ENCODE assay signal across 24 mouse cellular contexts in genomic region chr1:162312621-162313020, GRCm38 (mm10).
DNase-seq lines count a peak whose midpoint lies in the region; ATAC-seq and TF ChIP-seq lines count a peak whose summit lies in the region.
"Had no signal": no experiment of that assay in that cellular context is flagged by ENCODE, and none has a peak within 500 bp of the region (broad histone marks: within the 10 kb centered on the region; RNA-seq: fewer than 3 reads in every experiment).

No protein-coding gene starts in this region.

- no peak for TF ChIP-seq EP300 in CH12.LX (IDR thresholded peaks at IDR 0.05; ENCODE audit: low read length)

- H3K27me3 ChIP-seq in CH12.LX (replicated peaks) = no peaks in the 10 kb centered on the region
- H3K27me3 ChIP-seq in embryonic facial prominence, embryonic 12.5 days = no peaks in the 10 kb centered on the region
- H3K27me3 ChIP-seq in limb, embryonic 12.5 days = no peaks in the 10 kb centered on the region
- 0 out of 2 replicates have a peak, but pooled peaks cover 4% of the 10 kb centered on the region for H3K27me3 ChIP-seq in kidney, embryonic 16.5 days (ENCODE audit: insufficient read depth, low read length)
- H3K27me3 ChIP-seq: heart, embryonic 12.5 days; liver, embryonic 13.5 days had no signal

- in situ Hi-C loops in CH12.LX (cut with MboI; ENCODE audit: low pct_ligation_motif_present, low pct_unique_long_range_greater_than_20kb, low sequenced_read_pairs) = loop anchor here (5.0 to 10.0 kb wide), 3 partner anchors 128 to 568 kb away; no protein-coding TSS in a partner anchor

- peak; percentile 84 for DNase-seq in heart, adult 11 months
- DNase-seq in heart, adult 9 months (ENCODE audit: low spot score in 2 of 2) = no peak
- DNase-seq in CH12.LX (ENCODE audit: extremely low read depth) = no peak
- no peak for DNase-seq in layer of hippocampus, postnatal 14 days (ENCODE audit: low spot score in 2 of 2)
- DNase-seq in right cerebral cortex, adult 18-20 months = no peak
- DNase-seq: adrenal gland, adult 8-10 months; B cell, adult 2 months; cerebellum, adult 11-12 months; cerebellum, postnatal 25 days; forebrain, postnatal 0 days; heart, postnatal 10 days; kidney, postnatal 4 days; liver, embryonic 13.5 days; lung, adult 2 months; lung, postnatal 14 days; midbrain, embryonic 14.5 days; right cerebral cortex, postnatal 14 days; thymus, postnatal 36 days had no signal

- TF ChIP-seq RAD21 in CH12.LX (IDR thresholded peaks at IDR 0.05; ENCODE audit: low read depth, low read length) = no peak

- 39% methylated on average over 2 of the region's 2 CpGs for WGBS in embryonic facial prominence, embryonic 12.5 days
- 37% methylated on average over 2 of the region's 2 CpGs for WGBS in limb, embryonic 12.5 days
- 76% methylated on average over 2 of the region's 2 CpGs for WGBS in kidney, embryonic 16.5 days

- H3K4me3 ChIP-seq in CH12.LX (replicated peaks in 1 of 3; ENCODE audit: low read depth in 2 of 3, low read length in 2 of 3, poor library complexity in 1 of 3) = no peak overlapping the region
- H3K4me3 ChIP-seq in embryonic facial prominence, embryonic 12.5 days = no peak overlapping the region
- H3K4me3 ChIP-seq in limb, embryonic 12.5 days (replicated peaks) = no peak overlapping the region
- H3K4me3 ChIP-seq in kidney, embryonic 16.5 days (ENCODE audit: low read length) = no peak overlapping the region
- H3K4me3 ChIP-seq: liver, embryonic 13.5 days had no signal

- H3K9me3 ChIP-seq in CH12.LX (replicated peaks; ENCODE audit: low read length) = no peaks in the 10 kb centered on the region
- no peaks in the 10 kb centered on the region for H3K9me3 ChIP-seq in embryonic facial prominence, embryonic 12.5 days
- H3K9me3 ChIP-seq in limb, embryonic 12.5 days = no peaks in the 10 kb centered on the region
- H3K9me3 ChIP-seq in kidney, embryonic 16.5 days (ENCODE audit: low read length) = no peaks in the 10 kb centered on the region
- H3K9me3 ChIP-seq: heart, embryonic 12.5 days; liver, embryonic 13.5 days had no signal

- dilution Hi-C loops in CH12.LX (cut with MboI; ENCODE audit: extremely low pct_ligation_motif_present, extremely low pct_unique_long_range_greater_than_20kb, low sequenced_read_pairs) = no loop called here

- no peak for TF ChIP-seq CTCF in CH12.LX (conservative IDR thresholded peaks at IDR 0.05 in 1 of 2, IDR thresholded peaks at IDR 0.05 in 1 of 2; ENCODE audit: low read depth in 2 of 2, low read length in 2 of 2)

- H3K36me3 ChIP-seq in CH12.LX (replicated peaks in 1 of 2; ENCODE audit: control insufficient read depth in 1 of 2, insufficient read depth in 1 of 2, low read length in 1 of 2) = no peaks in the 10 kb centered on the region
- H3K36me3 ChIP-seq in embryonic facial prominence, embryonic 12.5 days = no peaks in the 10 kb centered on the region
- no peaks in the 10 kb centered on the region for H3K36me3 ChIP-seq in limb, embryonic 12.5 days
- H3K36me3 ChIP-seq in kidney, embryonic 16.5 days (ENCODE audit: insufficient read depth, low read length) = no peaks in the 10 kb centered on the region
- H3K36me3 ChIP-seq: heart, embryonic 12.5 days; liver, embryonic 13.5 days had no signal

- no peaks in the 10 kb centered on the region for H3K79me2 ChIP-seq in CH12.LX (replicated peaks; ENCODE audit: control insufficient read depth, extremely low read depth, insufficient read depth, poor library complexity, severe bottlenecking)

- no peak for ATAC-seq in embryonic facial prominence, embryonic 12.5 days (ENCODE audit: insufficient number of reproducible peaks, insufficient read depth, low FRiP score, low TSS enrichment)
- ATAC-seq in limb, embryonic 12.5 days (ENCODE audit: insufficient number of reproducible peaks, insufficient read depth, low FRiP score, low TSS enrichment, low read depth) = no peak
- ATAC-seq in kidney, embryonic 16.5 days (ENCODE audit: low FRiP score, low TSS enrichment) = no peak
- ATAC-seq: activated CD4-positive, CD25-positive, alpha-beta regulatory T cell, adult 4 months; intestine, postnatal 0 days had no signal

- no peak overlapping the region for H3K27ac ChIP-seq in CH12.LX (ENCODE audit: insufficient read depth, low read depth)
- peak overlapping the region; percentile 81 for H3K27ac ChIP-seq in embryonic facial prominence, embryonic 12.5 days
- peak overlapping the region; percentile 80 for H3K27ac ChIP-seq in limb, embryonic 12.5 days
- no peak overlapping the region for H3K27ac ChIP-seq in kidney, embryonic 16.5 days (ENCODE audit: low read length)
- H3K27ac ChIP-seq: liver, embryonic 13.5 days had no signal

- peaks cover 18 to 25% of the 10 kb centered on the region in 2 experiments for H3K4me1 ChIP-seq in CH12.LX (ENCODE audit: control insufficient read depth in 1 of 2, insufficient read depth in 2 of 2)
- H3K4me1 ChIP-seq in embryonic facial prominence, embryonic 12.5 days = peaks cover 16% of the 10 kb centered on the region
- H3K4me1 ChIP-seq in limb, embryonic 12.5 days (replicated peaks) = peaks cover 33% of the 10 kb centered on the region
- no peaks in the 10 kb centered on the region for H3K4me1 ChIP-seq in kidney, embryonic 16.5 days (ENCODE audit: insufficient read depth, low read length)
- H3K4me1 ChIP-seq: heart, embryonic 12.5 days; liver, embryonic 13.5 days had no signal

- H3K9ac ChIP-seq in CH12.LX (ENCODE audit: insufficient read depth, low read depth) = no peak overlapping the region
- no peak overlapping the region for H3K9ac ChIP-seq in embryonic facial prominence, embryonic 12.5 days
- H3K9ac ChIP-seq in limb, embryonic 12.5 days (replicated peaks) = no peak overlapping the region
- no peak overlapping the region for H3K9ac ChIP-seq in kidney, embryonic 16.5 days (replicated peaks; ENCODE audit: low read length)
- H3K9ac ChIP-seq: forebrain, postnatal 0 days; liver, embryonic 13.5 days had no signal

- no peak overlapping the region for H3K4me2 ChIP-seq in CH12.LX (ENCODE audit: insufficient read depth, low read depth, poor library complexity, severe bottlenecking)
- H3K4me2 ChIP-seq in embryonic facial prominence, embryonic 12.5 days (replicated peaks) = no peak overlapping the region
- no peak overlapping the region; the same call in 1 of the 2 replicates for H3K4me2 ChIP-seq in limb, embryonic 12.5 days
- no peak overlapping the region for H3K4me2 ChIP-seq in kidney, embryonic 16.5 days (replicated peaks; ENCODE audit: low read depth, low read length)
- H3K4me2 ChIP-seq: liver, embryonic 13.5 days had no signal

- TF ChIP-seq POLR2A in CH12.LX (IDR thresholded peaks at IDR 0.05; ENCODE audit: low read depth, low read length) = no peak

TF ChIP-seq in CH12.LX, 34 proteins besides CTCF, POLR2A, EP300 and RAD21:
- TF ChIP-seq UBTF (IDR thresholded peaks at IDR 0.05; ENCODE audit: low read depth, low read length) (no peak), MXI1 (IDR thresholded peaks at IDR 0.05; ENCODE audit: low read depth, low read length) (0 out of 2 replicates have a peak, but pooled peaks have one; percentile 27)

Comparison
In these comparisons a context has a peak if more than half of its experiments do, and no peak if none do; other contexts are left out.
1. H3K27ac ChIP-seq: peak in embryonic facial prominence, embryonic 12.5 days (single experiment) and limb, embryonic 12.5 days (single experiment); none in CH12.LX (single experiment) and kidney, embryonic 16.5 days (single experiment).